Mouse (Mus musculus) lung, adult 2 months (tissue): ENCODE results near the gene Shank1.

Experiments
- CTCF ChIP-seq: fragments of 200-500 bp; IDR thresholded peaks from 2 replicates; pipeline ENCODE4 v1.5.1; 2011; ENCODE audit warnings: mild to moderate bottlenecking, low read length, control low read depth; ENCODE audit not compliant: insufficient read depth
- POLR2A ChIP-seq: fragments of 200-500 bp; IDR thresholded peaks from 2 replicates; pipeline ENCODE4 v1.6.1; 2011; ENCODE audit warnings: low read depth, mild to moderate bottlenecking, control low read depth, low read length, borderline replicate concordance; ENCODE audit errors: extremely low read depth

- TF ChIP-seq POLR2A (no peak), CTCF (no peak)
Observed at GRCm38 (mm10) chr7:44344622-44345021, 34.6 kb downstream of the Shank1 start.
